In genomic region chr16:20185368-20185767, GRCm38 (mm10) we compare ENCODE assay signal across 10 mouse cellular contexts. TPM values are rescaled to one million over a fixed set of nuclear protein-coding genes. Genes with fewer than 3 reads are reported as not detected.
DNase-seq lines count a peak whose midpoint lies in the region; ATAC-seq lines count a peak whose summit lies in the region.
"Had no signal": no experiment of that assay in that cellular context is flagged by ENCODE, and none has a peak within 500 bp of the region (broad histone marks: within the 10 kb centered on the region; RNA-seq: fewer than 3 reads in every experiment).

No protein-coding gene starts in this region.

- H3K36me3 ChIP-seq in limb, embryonic 11.5 days (ENCODE audit: control insufficient read depth, insufficient read depth, low read length) = peaks cover 14% of the 10 kb centered on the region
- peaks cover 86% of the 10 kb centered on the region for H3K36me3 ChIP-seq in limb, embryonic 10.5 days

- H3K27ac ChIP-seq in limb, embryonic 11.5 days (replicated peaks; ENCODE audit: low read depth, low read length) = no peak overlapping the region
- no peak overlapping the region for H3K27ac ChIP-seq in limb, embryonic 10.5 days
- H3K27ac ChIP-seq: heart, embryonic 13.5 days; macrophage had no signal

- 70% methylated on average over 2 of the region's 2 CpGs for WGBS in limb, embryonic 11.5 days
- WGBS in limb, embryonic 10.5 days = 74% methylated on average over 2 of the region's 2 CpGs

- DNase-seq in cerebellum, adult 8-10 months = peak; percentile 13
- DNase-seq in cerebellum, postnatal 4 days (ENCODE audit: low spot score in 2 of 2) = no peak
- DNase-seq in limb, embryonic 11.5 days (ENCODE audit: low spot score) = peak; percentile 42
- DNase-seq in limb, embryonic 10.5 days (ENCODE audit: low spot score) = no peak
- peak; percentile 54 for DNase-seq in ZHBTc4 (ENCODE audit: low read depth, low spot score)
- DNase-seq in lung, postnatal 36 days = peak; percentile 60
- no peak for DNase-seq in frontal cortex, postnatal 25 days (ENCODE audit: low spot score in 2 of 2)
- DNase-seq in c-Kit-positive CD71-positive TER-119-positive erythroid progenitor cells, embryonic 14.5 days (ENCODE audit: low spot score) = no peak

- H3K9ac ChIP-seq in limb, embryonic 11.5 days (ENCODE audit: low read length) = no peak overlapping the region
- H3K9ac ChIP-seq: heart, embryonic 13.5 days had no signal

- H3K9me3 ChIP-seq in limb, embryonic 11.5 days (ENCODE audit: control insufficient read depth, low read length) = no peaks in the 10 kb centered on the region
- H3K9me3 ChIP-seq in limb, embryonic 10.5 days (replicated peaks) = no peaks in the 10 kb centered on the region
- H3K9me3 ChIP-seq: heart, embryonic 13.5 days had no signal

- no peaks in the 10 kb centered on the region for H3K27me3 ChIP-seq in limb, embryonic 11.5 days (ENCODE audit: control insufficient read depth, insufficient read depth, low read length)
- no peaks in the 10 kb centered on the region for H3K27me3 ChIP-seq in limb, embryonic 10.5 days (ENCODE audit: low read depth, poor library complexity, severe bottlenecking)
- H3K27me3 ChIP-seq: heart, embryonic 13.5 days had no signal

- H3K4me1 ChIP-seq in limb, embryonic 11.5 days (ENCODE audit: control insufficient read depth, insufficient read depth, low read length) = no peaks in the 10 kb centered on the region
- no peaks in the 10 kb centered on the region for H3K4me1 ChIP-seq in limb, embryonic 10.5 days
- H3K4me1 ChIP-seq: heart, embryonic 13.5 days had no signal

- ATAC-seq in limb, embryonic 11.5 days (ENCODE audit: insufficient number of reproducible peaks, low FRiP score, low TSS enrichment, low read depth) = no peak

- H3K4me3 ChIP-seq in limb, embryonic 11.5 days (ENCODE audit: low read depth, low read length) = no peak overlapping the region
- no peak overlapping the region for H3K4me3 ChIP-seq in limb, embryonic 10.5 days
- H3K4me3 ChIP-seq: heart, embryonic 13.5 days had no signal

- no peak overlapping the region for H3K4me2 ChIP-seq in limb, embryonic 11.5 days (ENCODE audit: low read depth, severe bottlenecking)
- H3K4me2 ChIP-seq: heart, embryonic 13.5 days had no signal

RNA-seq across cellular contexts. Expression of gene Yeats2, which starts 44.5 kb away (rescaled TPM):
- 48.5 and 58.3 TPM in 2 replicates for polyA plus RNA-seq in limb, embryonic 11.5 days (2014; fragmentation: Nextera tagmentation; extraction: Ambion mirVana)
- polyA plus RNA-seq in limb, embryonic 10.5 days (2016; fragmentation: Nextera tagmentation; extraction: Ambion mirVana) = 52.3 and 59.2 TPM in 2 replicates

RNA-seq across cellular contexts. Expression of gene Map6d1, which starts 55.8 kb away (rescaled TPM):
- polyA plus RNA-seq in limb, embryonic 11.5 days (2014; fragmentation: Nextera tagmentation; extraction: Ambion mirVana) = 0.72 and 0.92 TPM in 2 replicates
- 0.75 and 0.89 TPM in 2 replicates for polyA plus RNA-seq in limb, embryonic 10.5 days (2016; fragmentation: Nextera tagmentation; extraction: Ambion mirVana)
- polyA plus RNA-seq: macrophage had no signal

Comparison
In these comparisons a context has a peak if more than half of its experiments do, and no peak if none do; other contexts are left out.
1. DNase-seq: peak in cerebellum, adult 8-10 months (single experiment), limb, embryonic 11.5 days (single experiment), ZHBTc4 (single experiment) and lung, postnatal 36 days (single experiment); none in cerebellum, postnatal 4 days (0 of 2), limb, embryonic 10.5 days (single experiment), frontal cortex, postnatal 25 days (0 of 2) and c-Kit-positive CD71-positive TER-119-positive erythroid progenitor cells, embryonic 14.5 days (single experiment).